Mouse (Mus musculus): ENCODE data around the gene Brd2. TPM values are rescaled to one million over a fixed set of nuclear protein-coding genes. Genes with fewer than 3 reads are reported as not detected.

The Brd2 gene
- total RNA-seq, 2 experiments from 2014 or later, result 70.3 to 88.9 TPM

GRCm38 (mm10) chr17:34128264-34128937, 6.0 kb upstream of the Brd2 start:
- intact Hi-C loops (cut with DNase I), result no loop called here
- peak; percentile 33 for TF ChIP-seq CTCF (IDR thresholded peaks at IDR 0.05)
- Histone ChIP-seq H3K27ac (peak overlapping the region; percentile 40; the same call in 1 of the 2 replicates), H3K4me3 (no peak overlapping the region)
- no peak for DNase-seq

GRCm38 (mm10) chr17:34127475-34127874, 5.0 kb upstream of the Brd2 start:
- peak; percentile 67 for DNase-seq
- intact Hi-C loops (cut with DNase I), result no loop called here
- TF ChIP-seq CTCF (IDR thresholded peaks at IDR 0.05), result no peak
- Histone ChIP-seq H3K4me3 (no peak overlapping the region), H3K27ac (peak overlapping the region; percentile 40; the same call in 1 of the 2 replicates)

- Histone ChIP-seq H3K27ac (peak overlapping the region; percentile 28; the same call in 1 of the 2 replicates), H3K4me3 (no peak overlapping the region)
- intact Hi-C loops (cut with DNase I), result no loop called here
- TF ChIP-seq CTCF (IDR thresholded peaks at IDR 0.05), result no peak
- DNase-seq, result no peak
Observed at GRCm38 (mm10) chr17:34126826-34127420, 4.5 kb upstream of the Brd2 start.

GRCm38 (mm10) chr17:34124649-34125048, 2.2 kb upstream of the Brd2 start:
- no peak for TF ChIP-seq CTCF (IDR thresholded peaks at IDR 0.05)
- DNase-seq, result no peak
- Histone ChIP-seq H3K27ac (peak overlapping the region; percentile 24), H3K4me3 (peak overlapping the region; percentile 23)
- intact Hi-C loops (cut with DNase I), result loop anchor here (5.0 kb wide), 1 partner anchor 92 kb away; the partner anchor contains the start of genes Rxrb and Slc39a7

GRCm38 (mm10) chr17:34123518-34123917, 1.1 kb upstream of the Brd2 start:
- peak overlapping the region; percentile 99 for H3K27ac ChIP-seq
- TF ChIP-seq CTCF (IDR thresholded peaks at IDR 0.05), result no peak
- peak; percentile 51 for DNase-seq
- peak overlapping the region; percentile 81 for H3K4me3 ChIP-seq
- intact Hi-C loops (cut with DNase I), result loop anchor here (5.0 kb wide), 1 partner anchor 91 kb away; the partner anchor contains the start of genes Rxrb and Slc39a7

GRCm38 (mm10) chr17:34123111-34123510, 677 bp upstream of the Brd2 start:
- peak overlapping the region; percentile 81 for H3K4me3 ChIP-seq
- no peak for DNase-seq
- intact Hi-C loops (cut with DNase I), result loop anchor here (5.0 kb wide), 1 partner anchor 91 kb away; the partner anchor contains the start of genes Rxrb and Slc39a7
- TF ChIP-seq CTCF (IDR thresholded peaks at IDR 0.05), result no peak
- H3K27ac ChIP-seq, result peak overlapping the region; percentile 99

GRCm38 (mm10) chr17:34121879-34122187, 601 bp downstream of the Brd2 start:
- peak overlapping the region; percentile 81 for H3K4me3 ChIP-seq
- TF ChIP-seq CTCF (IDR thresholded peaks at IDR 0.05), result no peak
- peak overlapping the region; percentile 99 for H3K27ac ChIP-seq
- peak; percentile 85 for DNase-seq
- intact Hi-C loops (cut with DNase I), result loop anchor here (5.0 kb wide), 1 partner anchor 90 kb away; the partner anchor contains the start of genes Rxrb and Slc39a7

GRCm38 (mm10) chr17:34121172-34121878, 1.1 kb downstream of the Brd2 start:
- DNase-seq, result peak; percentile 94
- no peak for TF ChIP-seq CTCF (IDR thresholded peaks at IDR 0.05)
- intact Hi-C loops (cut with DNase I), result loop anchor here (5.0 kb wide), 1 partner anchor 89 kb away; the partner anchor contains the start of genes Rxrb and Slc39a7
- H3K27ac ChIP-seq, result peak overlapping the region; percentile 99
- H3K4me3 ChIP-seq, result peak overlapping the region; percentile 81

- peak overlapping the region; percentile 81 for H3K4me3 ChIP-seq
- peak overlapping the region; percentile 99 for H3K27ac ChIP-seq
- intact Hi-C loops (cut with DNase I), result loop anchor here (5.0 kb wide), 1 partner anchor 88 kb away; the partner anchor contains the start of genes Rxrb and Slc39a7
- peak; percentile 96 for DNase-seq
- TF ChIP-seq CTCF (IDR thresholded peaks at IDR 0.05), result peak; percentile 49
Observed at GRCm38 (mm10) chr17:34120814-34121171, 1.6 kb downstream of the Brd2 start.

- DNase-seq, result peak; percentile 96
- no peak for TF ChIP-seq CTCF (IDR thresholded peaks at IDR 0.05)
- intact Hi-C loops (cut with DNase I), result loop anchor here (5.0 kb wide), 1 partner anchor 88 kb away; the partner anchor contains the start of genes Rxrb and Slc39a7
- Histone ChIP-seq H3K4me3 (peak overlapping the region; percentile 81), H3K27ac (peak overlapping the region; percentile 99)
Observed at GRCm38 (mm10) chr17:34120180-34120723, 2.2 kb downstream of the Brd2 start.

GRCm38 (mm10) chr17:34119249-34120179, 2.9 kb downstream of the Brd2 start, which contains the start of gene H2-DMa:
Gene H2-DMa (plus strand): TSS chr17:34119541.
- peak; percentile 99 for DNase-seq
- Histone ChIP-seq H3K4me3 (peak within 1 kb of the TSS; percentile 81), H3K27ac (peak within 1 kb of the TSS; percentile 99)
- intact Hi-C loops (cut with DNase I), result loop anchor here (5.0 kb wide), 1 partner anchor 87 kb away; the partner anchor contains the start of genes Rxrb and Slc39a7
- no peak for TF ChIP-seq CTCF (IDR thresholded peaks at IDR 0.05)

Measured in gastrocnemius, adult 2 months (tissue).